Mouse (Mus musculus) liver, postnatal 0 days (tissue): ENCODE data around the gene Slx4ip.

ENCODE experiments used
- CTCF ChIP-seq: sonication (generic); IDR thresholded peaks from 2 replicates; pipeline ENCODE4 v1.5.1; 2016; ENCODE audit warnings: antibody characterized with exemption, low read depth
- EP300 ChIP-seq: IDR thresholded peaks from 2 replicates; pipeline ENCODE4 v1.6.1; 2016; ENCODE audit warnings: antibody characterized with exemption, low read depth, mild to moderate bottlenecking

DNA sequence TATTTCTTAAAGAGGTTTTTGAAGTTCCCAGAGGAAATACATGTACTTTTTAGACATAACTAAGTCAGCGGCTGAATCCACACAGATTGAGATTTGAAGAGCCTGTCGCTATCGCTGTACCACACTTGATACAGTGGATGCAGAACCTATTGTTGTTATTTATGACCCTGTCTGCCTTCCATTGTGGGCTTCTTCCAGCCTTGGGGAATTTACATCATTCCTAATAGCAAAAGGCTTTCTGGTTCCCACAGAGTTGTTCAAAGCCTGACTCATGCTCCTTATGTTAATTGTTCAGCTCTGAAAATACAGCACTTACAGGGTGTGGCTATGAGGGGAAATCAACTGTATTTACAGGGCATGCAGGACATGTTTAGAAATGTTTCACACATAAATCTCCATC lies 173.5 kb downstream of the Slx4ip start:
- no peak for TF ChIP-seq CTCF
- no peak for TF ChIP-seq EP300
